Mouse (Mus musculus): ENCODE results near the gene Mepce.

Mepce gene

GRCm38 (mm10) chr5:137788171-137788570, 716 bp upstream of the Mepce start:
- DNase-seq (ENCODE audit: low read depth, low spot score) = no peak

GRCm38 (mm10) chr5:137786109-137786942, 1.1 kb downstream of the Mepce start:
- DNase-seq (ENCODE audit: low read depth, low spot score) = peak; percentile 100

GRCm38 (mm10) chr5:137785164-137786031, 2.1 kb downstream of the Mepce start:
- no peak for DNase-seq (ENCODE audit: low read depth, low spot score)

- DNase-seq (ENCODE audit: low read depth, low spot score) = no peak
Observed at GRCm38 (mm10) chr5:137784546-137784945, 2.9 kb downstream of the Mepce start.

GRCm38 (mm10) chr5:137783901-137784540, 3.4 kb downstream of the Mepce start:
- no peak for DNase-seq (ENCODE audit: low read depth, low spot score)

- no peak for DNase-seq (ENCODE audit: low read depth, low spot score)
Observed at GRCm38 (mm10) chr5:137782776-137783522, 4.5 kb downstream of the Mepce start.

GRCm38 (mm10) chr5:137781661-137782060, 5.8 kb downstream of the Mepce start:
- DNase-seq (ENCODE audit: low read depth, low spot score) = no peak

- no peak for DNase-seq (ENCODE audit: low read depth, low spot score)
Observed at GRCm38 (mm10) chr5:137779053-137779933, 8.2 kb downstream of the Mepce start.

GRCm38 (mm10) chr5:137778635-137779034, 8.8 kb downstream of the Mepce start, which contains the start of gene Ppp1r35:
TSS of gene Ppp1r35 (plus strand) at chr5:137778849.
- DNase-seq (ENCODE audit: low read depth, low spot score) = peak; percentile 97

- no peak for DNase-seq (ENCODE audit: low read depth, low spot score)
Observed at GRCm38 (mm10) chr5:137777267-137777845, 10.1 kb downstream of the Mepce start.

GRCm38 (mm10) chr5:137776408-137776918, 11.0 kb downstream of the Mepce start:
- no peak for DNase-seq (ENCODE audit: low read depth, low spot score)

GRCm38 (mm10) chr5:137775587-137776290, 11.7 kb downstream of the Mepce start:
- DNase-seq (ENCODE audit: low read depth, low spot score) = no peak

- no peak for DNase-seq (ENCODE audit: low read depth, low spot score)
Observed at GRCm38 (mm10) chr5:137772755-137773154, 14.7 kb downstream of the Mepce start.

GRCm38 (mm10) chr5:137770709-137771108, 16.7 kb downstream of the Mepce start:
- DNase-seq (ENCODE audit: low read depth, low spot score) = peak; percentile 71

- no peak for DNase-seq (ENCODE audit: low read depth, low spot score)
Observed at GRCm38 (mm10) chr5:137768475-137768874, 19.0 kb downstream of the Mepce start.

GRCm38 (mm10) chr5:137766270-137766669, 21.2 kb downstream of the Mepce start:
- DNase-seq (ENCODE audit: low read depth, low spot score) = no peak

GRCm38 (mm10) chr5:137764609-137765340, 22.7 kb downstream of the Mepce start:
- no peak for DNase-seq (ENCODE audit: low read depth, low spot score)

GRCm38 (mm10) chr5:137759971-137760412, 27.5 kb downstream of the Mepce start:
- DNase-seq (ENCODE audit: low read depth, low spot score) = peak; percentile 72
